Mouse (Mus musculus) heart, embryonic 10.5 days (tissue): ENCODE results near the gene Mrpl10. TPM values are rescaled to one million over a fixed set of nuclear protein-coding genes. Genes with fewer than 3 reads are reported as not detected.

Source experiments
- DNase-seq: peaks from one replicate; pipeline ENCODE4 v3.0.0-alpha.2; 2017; ENCODE audit warnings: low spot score
- H3K27ac ChIP-seq: fragments of 300-500 bp; sonication (generic); 2 replicates; pipeline ENCODE4 v1.5.1; 2016; ENCODE audit warnings: mild to moderate bottlenecking
- H3K27me3 ChIP-seq: fragments of 300-500 bp; sonication (generic); 2 replicates; pipeline ENCODE4 v1.6.1; 2016; ENCODE audit warnings: mild to moderate bottlenecking; ENCODE audit not compliant: poor library complexity, insufficient read depth, severe bottlenecking
- H3K36me3 ChIP-seq: fragments of 300-500 bp; sonication (generic); 2 replicates; pipeline ENCODE4 v1.6.1; 2016; ENCODE audit warnings: mild to moderate bottlenecking, moderate library complexity
- H3K4me1 ChIP-seq: fragments of 300-500 bp; sonication (generic); 2 replicates; pipeline ENCODE4 v1.6.1; 2016; ENCODE audit warnings: mild to moderate bottlenecking
- H3K4me3 ChIP-seq: fragments of 300-500 bp; sonication (generic); 2 replicates; pipeline ENCODE4 v1.5.1; 2016; ENCODE audit warnings: mild to moderate bottlenecking, moderate library complexity
- H3K9me3 ChIP-seq: fragments of 300-500 bp; sonication (generic); 2 replicates; pipeline ENCODE4 v1.6.1; 2016; ENCODE audit warnings: mild to moderate bottlenecking, moderate library complexity
- WGBS: fragments of 180-500 bp; shearing (Covaris S2); methylation state at CpG from one replicate; pipeline ENCODE4 v1.1.7; 2016; 5-methylcytosine and 5-hydroxymethylcytosine counted together
- microRNA-seq: library from miRNA; unstranded; fragments of <30 nt; microRNA quantifications from one replicate; pipeline ENCODE4, GENCODE M21; 2017
- polyA plus RNA-seq: library from polyadenylated mRNA; unstranded; fragments of >200 nt; fragmentation: Nextera tagmentation; extraction: Ambion mirVana; gene quantifications from 2 replicates; pipeline ENCODE4 v1.2.1, GENCODE M21; 2016

Gene Mrpl10
- polyA plus RNA-seq, 1 experiment from 2014 or later: 93.1 TPM

DNA sequence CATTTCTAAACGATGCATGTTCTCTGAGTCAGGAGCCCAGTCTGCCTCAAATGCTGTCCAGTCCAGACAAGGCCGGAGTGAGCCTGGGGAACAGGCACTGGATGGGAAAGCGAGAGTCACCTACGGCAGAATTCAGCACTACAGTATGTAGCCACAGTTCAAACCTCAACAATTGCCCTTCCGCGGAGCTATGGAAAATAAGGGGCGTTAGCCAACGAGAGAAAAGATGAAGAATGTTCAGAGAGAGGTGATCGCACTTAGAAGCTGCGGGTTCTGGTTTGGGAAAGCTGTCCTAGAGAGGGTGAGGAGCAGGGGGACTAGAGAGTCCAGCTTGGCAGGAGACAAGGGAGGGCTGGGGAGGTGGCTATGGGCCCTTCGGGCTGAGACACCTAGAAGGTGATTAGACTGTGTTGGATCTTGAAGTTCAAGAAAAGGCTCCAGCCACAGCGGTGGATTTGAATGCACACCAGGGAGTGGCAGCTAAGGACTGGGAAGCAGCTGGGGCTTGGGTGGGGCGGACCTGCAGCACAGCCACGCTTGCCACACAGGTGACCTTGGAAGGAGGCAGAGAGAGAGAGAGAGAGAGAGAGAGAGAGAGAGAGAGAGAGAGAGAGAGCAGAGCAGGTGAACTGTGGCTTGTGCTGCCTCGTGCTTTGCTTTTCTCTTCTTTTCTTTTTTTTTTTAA, 43.6 kb downstream of the Mrpl10 start:
- WGBS: 83% methylated on average over 15 of the region's 15 CpGs
- Histone ChIP-seq H3K4me3 (no peak overlapping the region), H3K4me1 (peaks cover 10% of the 10 kb centered on the region), H3K36me3 (no peaks in the 10 kb centered on the region), H3K27ac (no peak overlapping the region), H3K9me3 (peaks cover 11% of the 10 kb centered on the region), H3K27me3 (peaks cover 26% of the 10 kb centered on the region)
- DNase-seq: no peak

- H3K4me1 ChIP-seq: peaks cover 10% of the 10 kb centered on the region
- H3K9me3 ChIP-seq: peaks cover 11% of the 10 kb centered on the region
- no peak overlapping the region for H3K4me3 ChIP-seq
- no peak for DNase-seq
- H3K27me3 ChIP-seq: peaks cover 26% of the 10 kb centered on the region
- H3K27ac ChIP-seq: no peak overlapping the region
- 66% methylated on average over 6 of the region's 6 CpGs for whole genome bisulfite sequencing
- no peaks in the 10 kb centered on the region for H3K36me3 ChIP-seq
These were observed 45.0 kb downstream of the Mrpl10 start for GRCm38 (mm10) chr11:97086365-97086764.

DNA sequence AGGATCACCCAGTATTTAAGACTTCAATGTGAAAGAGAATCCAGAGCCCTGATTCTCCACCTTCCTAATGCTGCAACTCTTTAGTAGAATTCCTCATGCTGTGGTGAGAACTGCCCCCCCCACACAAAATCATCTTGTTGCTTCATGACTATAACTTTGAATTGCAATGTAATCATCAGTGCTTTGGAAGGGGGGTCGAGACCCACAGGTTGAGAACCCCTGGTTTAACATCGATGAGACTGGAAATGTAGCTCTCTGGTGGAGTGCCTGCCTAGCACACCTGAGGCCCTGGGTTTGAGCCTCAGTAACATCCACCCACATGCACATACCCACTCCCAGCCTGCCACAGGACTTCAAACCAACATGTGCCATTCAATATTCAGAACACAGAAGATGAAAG, 53.2 kb downstream of the Mrpl10 start:
- 65% methylated on average over 2 of the region's 2 CpGs for WGBS
- Histone ChIP-seq H3K36me3 (no peaks in the 10 kb centered on the region), H3K27me3 (peaks cover 65% of the 10 kb centered on the region), H3K27ac (no peak overlapping the region), H3K4me3 (no peak overlapping the region), H3K4me1 (peaks cover 8% of the 10 kb centered on the region), H3K9me3 (no peaks in the 10 kb centered on the region)
- DNase-seq: no peak

DNA sequence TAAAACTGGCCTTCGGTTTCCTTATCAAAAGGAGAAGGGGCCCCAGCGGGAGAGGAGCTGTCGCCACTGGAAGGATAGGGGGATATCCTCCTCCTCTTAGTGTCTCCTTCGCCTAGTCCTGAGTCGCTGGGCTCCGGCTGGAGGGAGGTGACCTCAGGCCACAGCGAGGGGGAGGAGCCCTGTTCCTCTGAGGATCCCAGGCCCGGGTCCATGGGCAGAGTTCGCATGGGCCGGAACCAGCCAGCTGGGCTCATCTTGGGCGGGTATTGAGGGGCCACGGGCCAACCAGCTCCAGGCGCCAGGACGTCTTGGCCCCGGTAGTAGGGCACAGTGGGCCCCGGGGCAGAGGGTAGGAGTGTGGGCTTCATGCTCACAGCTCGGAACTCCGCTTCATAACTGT, 57.4 kb downstream of the Mrpl10 start:
- no peaks in the 10 kb centered on the region for H3K9me3 ChIP-seq
- peak overlapping the region; percentile 29; the same call in 1 of the 2 replicates for H3K4me3 ChIP-seq
- H3K4me1 ChIP-seq: peaks cover 11% of the 10 kb centered on the region
- H3K36me3 ChIP-seq: no peaks in the 10 kb centered on the region
- 9% methylated on average over 18 of the region's 18 CpGs for WGBS
- peaks cover 66% of the 10 kb centered on the region for H3K27me3 ChIP-seq
- DNase-seq: no peak
- H3K27ac ChIP-seq: no peak overlapping the region

Small RNA genes within 50 kb of the gene (microRNA-seq; reads per million reads assigned to microRNA genes)
- gene Mir8103: 1.8 reads per million

Other genes starting within 250 kb of the Mrpl10 start
- 65.0 and 78.7 TPM in 2 replicates for gene Nfe2l1, start 211.6 kb upstream of the Mrpl10 start, polyA plus RNA-seq
- 86.6 and 90.1 TPM in 2 replicates for gene Copz2, start 191.7 kb upstream of the Mrpl10 start, polyA plus RNA-seq
- gene Cdk5rap3, start 125.1 kb upstream of the Mrpl10 start, polyA plus RNA-seq: 68.3 and 84.3 TPM in 2 replicates
- 0.90 and 1.5 TPM in 2 replicates for gene Prr15l, start 113.5 kb upstream of the Mrpl10 start, polyA plus RNA-seq
- 69.3 and 72.6 TPM in 2 replicates for gene Pnpo, start 97.6 kb upstream of the Mrpl10 start, polyA plus RNA-seq
- 20.1 and 21.9 TPM in 2 replicates for gene Sp2, start 58.6 kb upstream of the Mrpl10 start, polyA plus RNA-seq
- 0.47 and 2.3 TPM in 2 replicates for gene Sp6, start 28.2 kb upstream of the Mrpl10 start, polyA plus RNA-seq
- gene Scrn2, start 11.6 kb upstream of the Mrpl10 start, polyA plus RNA-seq: 21.3 and 30.0 TPM in 2 replicates
- 0.28 and 0.35 TPM in 2 replicates for gene Lrrc46, start 153 bp upstream of the Mrpl10 start, polyA plus RNA-seq
- 6.5 and 9.4 TPM in 2 replicates for gene Osbpl7, start 9.1 kb downstream of the Mrpl10 start, polyA plus RNA-seq
- gene Tbx21, start 73.8 kb downstream of the Mrpl10 start, polyA plus RNA-seq: 0.21 TPM in 1 of 2 replicates, not detected in the other
- gene Tbkbp1, start 109.9 kb downstream of the Mrpl10 start, polyA plus RNA-seq: 7.6 and 8.4 TPM in 2 replicates
- 50.6 and 72.2 TPM in 2 replicates for gene Kpnb1, start 146.3 kb downstream of the Mrpl10 start, polyA plus RNA-seq
- gene Npepps, start 239.1 kb downstream of the Mrpl10 start, polyA plus RNA-seq: 83.9 and 90.7 TPM in 2 replicates